Mouse (Mus musculus) heart, embryonic 14.5 days (tissue): ENCODE data around the gene Sik3. TPM values are rescaled to one million over a fixed set of nuclear protein-coding genes. Genes with fewer than 3 reads are reported as not detected.

Experiments
- ATAC-seq: fragments of 200-750 bp; cut with Nextera tagmentation; 2 replicates; pipeline ENCODE4 v1.8.0; 2017; ENCODE audit warnings: low read depth, moderate TSS enrichment; ENCODE audit not compliant: insufficient number of reproducible peaks, insufficient read depth, low FRiP score
- H3K27ac ChIP-seq, 2 experiments: fragments of 200-500 bp in 1 of 2; fragments of 300-500 bp in 1 of 2; sonication (generic) in 1 of 2; replicated peaks in 1 of 2; 2 replicates each; pipeline ENCODE4 v1.5.1; 2012 to 2014; ENCODE audit warnings: low read depth in 2 of 2, low read length in 2 of 2, control low read depth in 1 of 2, mild to moderate bottlenecking in 1 of 2, mixed read lengths in 1 of 2; ENCODE audit not compliant: control insufficient read depth in 1 of 2, insufficient read depth in 1 of 2
- H3K27me3 ChIP-seq: fragments of 300-500 bp; sonication (generic); 2 replicates; pipeline ENCODE4 v1.6.1; 2014; ENCODE audit warnings: mild to moderate bottlenecking, low read length, control low read depth; ENCODE audit not compliant: control insufficient read depth, insufficient read depth
- H3K36me3 ChIP-seq: fragments of 300-500 bp; sonication (generic); 2 replicates; pipeline ENCODE4 v1.6.1; 2014; ENCODE audit warnings: mild to moderate bottlenecking, control low read depth, low read length, mixed read lengths; ENCODE audit not compliant: control insufficient read depth, insufficient read depth
- H3K4me1 ChIP-seq, 2 experiments: fragments of 200-500 bp in 1 of 2; fragments of 300-500 bp in 1 of 2; sonication (generic) in 1 of 2; 2 replicates each; pipeline ENCODE4 v1.6.1; 2012 to 2014; ENCODE audit warnings: low read length in 2 of 2, control low read depth in 1 of 2, mixed read lengths in 1 of 2; ENCODE audit not compliant: control insufficient read depth in 2 of 2, insufficient read depth in 2 of 2
- H3K4me2 ChIP-seq: fragments of 300-500 bp; sonication (generic); 2 replicates; pipeline ENCODE4 v1.6.1; 2014; ENCODE audit warnings: mild to moderate bottlenecking, low read length
- H3K4me3 ChIP-seq, 2 experiments: fragments of 200-500 bp in 1 of 2; fragments of 300-500 bp in 1 of 2; sonication (generic) in 1 of 2; 2 replicates each; pipeline ENCODE4 v1.5.1; 2012 to 2014; ENCODE audit warnings: low read length in 2 of 2, mild to moderate bottlenecking in 2 of 2, control low read depth in 1 of 2, low read depth in 1 of 2, moderate library complexity in 1 of 2; ENCODE audit not compliant: control insufficient read depth in 1 of 2, insufficient read depth in 1 of 2
- H3K9ac ChIP-seq: fragments of 300-500 bp; sonication (generic); 2 replicates; pipeline ENCODE4 v1.6.1; 2014; ENCODE audit warnings: mild to moderate bottlenecking, low read length
- H3K9me3 ChIP-seq: fragments of 300-500 bp; sonication (generic); 2 replicates; pipeline ENCODE4 v1.6.1; 2016; ENCODE audit warnings: low read length, control low read depth; ENCODE audit not compliant: control insufficient read depth
- WGBS: fragments of 180-500 bp; shearing (Covaris S2); extraction: QIAGEN DNeasy Blood & Tissue Kit; methylation state at CpG from one replicate; pipeline ENCODE4 v1.1.7; 2014; 5-methylcytosine and 5-hydroxymethylcytosine counted together
- polyA plus RNA-seq: library from polyadenylated mRNA; unstranded; fragments of >200 nt; fragmentation: Nextera tagmentation; extraction: Ambion mirVana; gene quantifications from 2 replicates; pipeline ENCODE4 v1.2.1, GENCODE M21; 2014

Gene Sik3
- polyA plus RNA-seq, 1 experiment from 2014 or later = 14.1 TPM

- H3K27me3 ChIP-seq = no peaks in the 10 kb centered on the region
- H3K4me2 ChIP-seq = no peak overlapping the region
- no peaks in the 10 kb centered on the region for H3K9me3 ChIP-seq
- no peak overlapping the region for H3K4me3 ChIP-seq
- ATAC-seq = no peak
- H3K4me1 ChIP-seq = peaks cover 1 to 3% of the 10 kb centered on the region in 2 experiments; a peak in 1 of 4 replicates
- no peak overlapping the region for H3K9ac ChIP-seq
- no peak overlapping the region for H3K27ac ChIP-seq
- 64% methylated on average over 5 of the region's 5 CpGs for WGBS
- H3K36me3 ChIP-seq = peaks cover 36% of the 10 kb centered on the region
Measured at GRCm38 (mm10) chr9:46224945-46225660, 212.5 kb downstream of the Sik3 start.

- no peaks in the 10 kb centered on the region for H3K9me3 ChIP-seq
- no peak for ATAC-seq
- H3K4me3 ChIP-seq = no peak overlapping the region
- peaks cover 6 to 9% of the 10 kb centered on the region in 2 experiments; a peak in 3 of 4 replicates for H3K4me1 ChIP-seq
- 50% methylated on average over 3 of the region's 3 CpGs for WGBS
- no peak overlapping the region for H3K27ac ChIP-seq
- peaks cover 16% of the 10 kb centered on the region for H3K36me3 ChIP-seq
- peaks cover 6% of the 10 kb centered on the region for H3K27me3 ChIP-seq
- H3K4me2 ChIP-seq = no peak overlapping the region
- H3K9ac ChIP-seq = no peak overlapping the region
Measured at GRCm38 (mm10) chr9:46227064-46227614, 214.5 kb downstream of the Sik3 start.

GRCm38 (mm10) chr9:46228491-46228890 lies 215.9 kb downstream of the Sik3 start, which contains the start of gene Apoa1:
Gene Apoa1 (plus strand): TSS chr9:46228580.
- Histone ChIP-seq H3K9ac (no peak within 1 kb of the TSS), H3K27me3 (peaks cover 6% of the 10 kb centered on the region)

GRCm38 (mm10) chr9:46229573-46230449 lies 217.2 kb downstream of the Sik3 start:
- Histone ChIP-seq H3K27me3 (peaks cover 6% of the 10 kb centered on the region), H3K9ac (peak overlapping the region; percentile 67), H3K4me1 (peaks cover 6 to 9% of the 10 kb centered on the region in 2 experiments; a peak in 3 of 4 replicates), H3K4me2 (peak overlapping the region; percentile 88), H3K36me3 (no peaks in the 10 kb centered on the region), H3K9me3 (no peaks in the 10 kb centered on the region), H3K27ac (no peak overlapping the region), H3K4me3 (peak overlapping the region; percentile 42 to 44)
- WGBS = 16% methylated on average over 37 of the region's 37 CpGs
- ATAC-seq = peak; percentile 79

More at GRCm38 (mm10) chr9:46228491-46228890, 215.9 kb downstream of the Sik3 start, which contains the start of gene Apoa1:
- no peak for ATAC-seq
- H3K9me3 ChIP-seq = no peaks in the 10 kb centered on the region
- H3K4me3 ChIP-seq = no peak within 1 kb of the TSS
- H3K27ac ChIP-seq = no peak within 1 kb of the TSS
- peaks cover 2% of the 10 kb centered on the region for H3K36me3 ChIP-seq
- 56% methylated on average over 9 of the region's 9 CpGs for WGBS
- H3K4me1 ChIP-seq = peaks cover 6 to 9% of the 10 kb centered on the region in 2 experiments; a peak in 3 of 4 replicates
- no peak within 1 kb of the TSS for H3K4me2 ChIP-seq

- 25% methylated on average over 13 of the region's 13 CpGs for WGBS
- H3K27me3 ChIP-seq = peaks cover 6% of the 10 kb centered on the region
Measured at GRCm38 (mm10) chr9:46230450-46230975, 217.9 kb downstream of the Sik3 start.

GRCm38 (mm10) chr9:46235196-46235595 lies 222.6 kb downstream of the Sik3 start:
- no peak overlapping the region for H3K4me2 ChIP-seq
- no peak overlapping the region for H3K4me3 ChIP-seq
- no peak overlapping the region for H3K27ac ChIP-seq
- H3K27me3 ChIP-seq = peaks cover 6% of the 10 kb centered on the region
- ATAC-seq = no peak
- no peaks in the 10 kb centered on the region for H3K9me3 ChIP-seq
- H3K9ac ChIP-seq = no peak overlapping the region
- 83% methylated on average over 6 of the region's 6 CpGs for WGBS
- H3K4me1 ChIP-seq = peaks cover 4 to 5% of the 10 kb centered on the region in 2 experiments; a peak in 3 of 4 replicates
- no peaks in the 10 kb centered on the region for H3K36me3 ChIP-seq

More at GRCm38 (mm10) chr9:46230450-46230975, 217.9 kb downstream of the Sik3 start:
- peak overlapping the region; percentile 67 for H3K9ac ChIP-seq
- no peak overlapping the region for H3K27ac ChIP-seq
- H3K36me3 ChIP-seq = no peaks in the 10 kb centered on the region
- no peaks in the 10 kb centered on the region for H3K9me3 ChIP-seq
- H3K4me2 ChIP-seq = peak overlapping the region; percentile 88
- H3K4me1 ChIP-seq = peaks cover 6 to 9% of the 10 kb centered on the region in 2 experiments; a peak in 3 of 4 replicates
- ATAC-seq = no peak
- peak overlapping the region; percentile 42 to 44 for H3K4me3 ChIP-seq

- ATAC-seq = no peak
- Histone ChIP-seq H3K36me3 (no peaks in the 10 kb centered on the region), H3K27ac (no peak within 1 kb of the TSS), H3K4me2 (no peak within 1 kb of the TSS), H3K4me3 (no peak within 1 kb of the TSS), H3K9me3 (no peaks in the 10 kb centered on the region), H3K27me3 (peaks cover 6% of the 10 kb centered on the region), H3K9ac (no peak within 1 kb of the TSS), H3K4me1 (peaks cover 1 to 3% of the 10 kb centered on the region in 2 experiments; a peak in 3 of 4 replicates)
Measured at GRCm38 (mm10) chr9:46235596-46235648, 222.8 kb downstream of the Sik3 start, which contains the start of gene Apoc3. Gene Apoc3 (minus strand): TSS chr9:46235636.
